Mouse (Mus musculus): ENCODE data around the gene Bcl7b.
"Not testable (repeated sequence)": the region's sequence is repeated elsewhere in the genome, so short reads cannot be mapped to it uniquely, and the experiment has no call there.

The Bcl7b gene

GRCm38 (mm10) chr5:135216871-135217270 lies 48.8 kb downstream of the Bcl7b start:
- no peak for DNase-seq (ENCODE audit: low read depth, low spot score)

DNA sequence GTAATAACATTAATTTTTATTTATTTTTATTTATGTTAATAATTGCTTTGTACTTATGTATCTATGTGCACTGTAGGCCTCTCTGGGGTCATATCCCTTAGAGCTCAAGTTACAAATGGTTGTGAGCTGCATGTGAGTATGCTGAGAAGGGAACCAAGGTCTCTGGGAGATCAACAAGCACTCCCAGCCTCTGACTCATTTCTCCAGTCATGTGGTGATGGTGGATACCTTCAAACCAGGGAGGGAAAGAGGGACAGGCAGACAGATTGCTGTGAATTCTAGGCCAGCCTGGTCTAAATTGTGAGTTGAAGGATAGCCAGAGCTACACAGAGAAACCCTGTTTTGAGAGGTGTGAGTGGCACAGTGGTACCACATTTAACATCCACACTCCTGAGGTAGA lies 52.9 kb downstream of the Bcl7b start:
- DNase-seq (ENCODE audit: low read depth, low spot score), result no peak

DNA sequence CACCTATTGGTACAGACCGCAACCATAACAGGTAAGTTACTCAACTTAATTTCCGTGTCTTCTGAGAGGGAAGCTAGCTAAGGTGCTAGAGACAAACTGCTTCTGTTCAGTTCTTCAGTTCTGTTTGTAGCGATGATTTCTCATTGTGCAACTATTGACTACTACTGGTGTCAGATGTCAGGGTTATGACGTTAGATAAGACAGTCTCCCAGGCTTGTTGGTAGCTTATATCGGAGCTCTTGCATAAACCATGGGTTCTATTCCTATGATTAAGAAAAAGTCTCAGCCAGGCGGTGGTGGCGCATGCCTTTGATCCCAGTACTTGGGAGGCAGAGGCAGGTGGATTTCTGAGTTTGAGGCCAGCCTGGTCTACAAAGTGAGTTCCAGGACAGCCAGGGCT lies 54.0 kb downstream of the Bcl7b start:
- no peak for DNase-seq (ENCODE audit: low read depth, low spot score)

DNA sequence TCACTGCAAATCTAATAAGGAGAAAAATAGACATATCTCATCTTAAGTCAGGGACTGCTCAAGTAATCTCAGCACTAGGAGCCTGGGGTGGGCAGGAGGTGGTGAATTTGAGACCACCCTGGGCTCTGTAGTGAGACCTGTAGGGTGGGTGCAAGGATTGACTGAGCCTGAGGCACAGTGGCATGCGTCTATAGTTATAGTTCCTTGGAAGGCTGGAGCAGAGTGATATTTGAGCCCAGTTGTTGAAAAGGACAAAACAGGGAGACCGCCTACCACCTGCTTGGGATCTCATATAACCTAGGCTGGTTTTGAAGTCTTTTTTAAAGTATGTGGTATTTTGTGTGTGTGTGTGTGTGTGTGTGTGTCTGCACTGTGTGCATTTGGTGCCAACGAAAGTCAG lies 56.1 kb downstream of the Bcl7b start:
- no peak for DNase-seq (ENCODE audit: low read depth, low spot score)

- DNase-seq (ENCODE audit: low read depth, low spot score), result not testable (repeated sequence)
Measured at GRCm38 (mm10) chr5:135225879-135226278, 57.8 kb downstream of the Bcl7b start.

DNA sequence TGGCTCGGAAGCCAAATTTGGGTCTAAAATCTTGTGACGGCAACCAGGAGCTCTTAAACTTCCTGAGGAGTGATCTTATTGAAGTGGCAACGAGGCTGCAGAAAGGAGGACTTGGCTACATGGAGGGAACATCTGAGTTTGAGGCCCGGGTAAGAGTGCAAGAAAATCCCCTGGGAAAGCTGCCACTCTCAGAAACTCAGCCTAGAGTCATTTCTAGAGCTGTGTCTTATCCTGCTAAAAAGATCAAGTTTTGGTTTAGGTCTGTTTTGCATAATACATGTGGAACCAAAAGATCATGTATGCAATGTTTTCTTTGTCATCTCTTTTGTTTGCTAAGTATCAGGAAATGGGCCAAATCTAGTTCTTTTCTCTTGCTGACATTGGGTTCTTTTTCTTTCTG lies 62.1 kb downstream of the Bcl7b start:
- no peak for DNase-seq (ENCODE audit: low read depth, low spot score)

Data from forelimb bud, embryonic 11.5 days (tissue).